Mouse (Mus musculus): Measurements from ENCODE around the gene Dlx6. TPM values are rescaled to one million over a fixed set of nuclear protein-coding genes. Genes with fewer than 3 reads are reported as not detected.

Gene Dlx6
- total RNA-seq, 1 experiment, result not detected

DNA sequence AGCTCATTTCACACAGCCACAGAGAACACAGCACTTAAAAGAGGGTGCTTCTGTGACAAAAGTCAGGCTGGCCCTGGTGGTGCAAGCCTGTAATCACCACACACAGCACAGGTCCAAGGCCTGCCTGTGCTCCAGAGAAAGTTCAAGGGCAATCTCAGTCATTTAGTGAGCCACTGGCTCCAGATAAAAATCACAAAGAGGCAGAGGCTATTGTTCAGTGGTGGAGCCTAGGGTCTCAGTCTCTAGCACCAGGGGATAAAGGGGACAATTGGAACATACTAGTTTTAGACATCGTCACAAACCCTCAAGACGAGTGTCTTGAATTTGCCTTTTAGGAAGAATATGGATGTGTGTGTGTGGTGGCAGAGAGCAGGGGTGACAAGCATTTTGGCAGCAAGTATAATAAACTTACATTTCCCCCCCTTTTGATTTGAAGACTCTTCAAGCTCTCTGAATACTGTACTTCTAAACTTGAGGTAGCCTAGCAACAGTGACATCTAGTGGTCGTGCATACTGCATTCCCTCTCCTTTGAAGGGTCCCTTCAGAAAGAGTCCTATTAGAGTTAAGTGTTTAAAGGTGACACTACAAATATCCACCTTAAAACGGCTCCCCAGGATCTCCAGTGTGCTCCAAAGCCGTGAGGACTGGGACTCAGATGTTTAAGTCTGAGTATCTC is 51.9 kb downstream of the Dlx6 start:
- in situ Hi-C loops (cut with MboI; ENCODE audit: low sequenced_read_pairs in 2 of 2, unreplicated experiment in 2 of 2), result no loop called here

DNA sequence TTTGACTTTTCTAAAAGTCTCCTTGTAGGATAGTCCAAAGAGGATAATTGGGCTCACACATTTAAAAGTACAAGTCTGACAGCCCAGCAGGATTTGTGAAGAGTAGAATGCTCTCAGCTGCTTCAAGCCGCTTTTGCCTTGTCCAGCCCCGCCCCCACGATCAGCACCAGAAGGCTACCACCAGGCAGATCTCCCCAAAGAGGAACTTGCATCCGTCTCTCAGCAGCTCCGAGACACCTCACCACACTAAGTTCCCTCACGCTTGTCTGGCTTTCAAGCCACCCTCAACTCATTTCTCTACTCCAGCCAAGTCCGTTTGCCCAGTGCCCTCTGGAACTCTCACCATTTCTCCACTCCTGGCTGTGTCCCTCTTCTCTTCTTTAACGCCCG is 52.4 kb downstream of the Dlx6 start:
- Histone ChIP-seq H3K9ac (ENCODE audit: insufficient read depth, low read depth, low read length, poor library complexity, severe bottlenecking) (no peak overlapping the region), H3K4me1 (ENCODE audit: control insufficient read depth in 2 of 2, insufficient read depth in 2 of 2, low read length in 2 of 2, poor library complexity in 1 of 2) (no peaks in the 10 kb centered on the region), H3K36me3 (ENCODE audit: control insufficient read depth, insufficient read depth, low read length, poor library complexity, severe bottlenecking) (no peaks in the 10 kb centered on the region), H3K27ac (ENCODE audit: insufficient read depth, low read depth, low read length, poor library complexity, severe bottlenecking) (no peak overlapping the region), H3K9me3 (ENCODE audit: control insufficient read depth, insufficient read depth, low read depth, low read length) (no peaks in the 10 kb centered on the region), H3K4me3 (ENCODE audit: insufficient read depth in 1 of 2, low read depth in 1 of 2, low read length in 2 of 2, poor library complexity in 1 of 2, severe bottlenecking in 1 of 2) (no peak overlapping the region)
- DNase-seq (ENCODE audit: low read depth, low spot score), result no peak
- in situ Hi-C loops (cut with MboI; ENCODE audit: low sequenced_read_pairs in 2 of 2, unreplicated experiment in 2 of 2), result no loop called here
- TF ChIP-seq CHD2 (IDR thresholded peaks at IDR 0.05; ENCODE audit: low read depth, low read length) (no peak), ZC3H11A (IDR thresholded peaks at IDR 0.05; ENCODE audit: borderline replicate concordance, low read depth, low read length) (no peak), MAFK (IDR thresholded peaks at IDR 0.05; ENCODE audit: insufficient read depth, low read depth, low read length) (no peak), ZNF384 (IDR thresholded peaks at IDR 0.05; ENCODE audit: low read depth, low read length) (no peak)

More for the DNA sequence above, 51.9 kb downstream of the Dlx6 start:
- Histone ChIP-seq H3K27ac (ENCODE audit: insufficient read depth, low read depth, low read length, poor library complexity, severe bottlenecking) (no peak overlapping the region), H3K9ac (ENCODE audit: insufficient read depth, low read depth, low read length, poor library complexity, severe bottlenecking) (no peak overlapping the region), H3K4me3 (ENCODE audit: insufficient read depth in 1 of 2, low read depth in 1 of 2, low read length in 2 of 2, poor library complexity in 1 of 2, severe bottlenecking in 1 of 2) (no peak overlapping the region), H3K36me3 (ENCODE audit: control insufficient read depth, insufficient read depth, low read length, poor library complexity, severe bottlenecking) (no peaks in the 10 kb centered on the region), H3K4me1 (ENCODE audit: control insufficient read depth in 2 of 2, insufficient read depth in 2 of 2, low read length in 2 of 2, poor library complexity in 1 of 2) (no peaks in the 10 kb centered on the region), H3K9me3 (ENCODE audit: control insufficient read depth, insufficient read depth, low read depth, low read length) (no peaks in the 10 kb centered on the region)
- peak; percentile 51 for DNase-seq (ENCODE audit: low read depth, low spot score)
- TF ChIP-seq MAFK (IDR thresholded peaks at IDR 0.05; ENCODE audit: insufficient read depth, low read depth, low read length) (no peak), CHD2 (IDR thresholded peaks at IDR 0.05; ENCODE audit: low read depth, low read length) (no peak), ZC3H11A (IDR thresholded peaks at IDR 0.05; ENCODE audit: borderline replicate concordance, low read depth, low read length) (0 out of 2 replicates have a peak, but pooled peaks have one; percentile 12)

- in situ Hi-C loops (cut with MboI; ENCODE audit: low sequenced_read_pairs in 2 of 2, unreplicated experiment in 2 of 2), result no loop called here
These were observed 54.2 kb downstream of the Dlx6 start for GRCm38 (mm10) chr6:6917334-6917733.

More at GRCm38 (mm10) chr6:6917334-6917733, 54.2 kb downstream of the Dlx6 start:
- H3K27ac ChIP-seq (ENCODE audit: insufficient read depth, low read depth, low read length, poor library complexity, severe bottlenecking), result no peak overlapping the region
- no peaks in the 10 kb centered on the region for H3K36me3 ChIP-seq (ENCODE audit: control insufficient read depth, insufficient read depth, low read length, poor library complexity, severe bottlenecking)
- no peaks in the 10 kb centered on the region for H3K9me3 ChIP-seq (ENCODE audit: control insufficient read depth, insufficient read depth, low read depth, low read length)
- TF ChIP-seq ZC3H11A (IDR thresholded peaks at IDR 0.05; ENCODE audit: borderline replicate concordance, low read depth, low read length), result no peak
- TF ChIP-seq MAFK (IDR thresholded peaks at IDR 0.05; ENCODE audit: insufficient read depth, low read depth, low read length), result peak; percentile 81
- no peak for TF ChIP-seq HCFC1 (IDR thresholded peaks at IDR 0.05; ENCODE audit: borderline replicate concordance, insufficient read depth, low read length)
- no peak for TF ChIP-seq ZNF384 (IDR thresholded peaks at IDR 0.05; ENCODE audit: low read depth, low read length)
- no peak for TF ChIP-seq CHD2 (IDR thresholded peaks at IDR 0.05; ENCODE audit: low read depth, low read length)
- H3K4me3 ChIP-seq (ENCODE audit: insufficient read depth in 1 of 2, low read depth in 1 of 2, low read length in 2 of 2, poor library complexity in 1 of 2, severe bottlenecking in 1 of 2), result no peak overlapping the region
- H3K4me1 ChIP-seq (ENCODE audit: control insufficient read depth in 2 of 2, insufficient read depth in 2 of 2, low read length in 2 of 2, poor library complexity in 1 of 2), result no peaks in the 10 kb centered on the region
- H3K9ac ChIP-seq (ENCODE audit: insufficient read depth, low read depth, low read length, poor library complexity, severe bottlenecking), result no peak overlapping the region
- no peak for DNase-seq (ENCODE audit: low read depth, low spot score)

Other genes starting within 250 kb of the Dlx6 start
- not detected in 2 replicates for gene Dlx5, start 18.8 kb downstream of the Dlx6 start, total RNA-seq (2012; rRNA removed)
- gene Sdhaf3, start 92.7 kb downstream of the Dlx6 start, total RNA-seq (2012; rRNA removed), result 2.6 and 3.3 TPM in 2 replicates